Mouse (Mus musculus): ENCODE measurements around the gene Pkp3.

- TF ChIP-seq POLR2A (IDR thresholded peaks at IDR 0.05; ENCODE audit: borderline replicate concordance, extremely low read depth, low read depth, low read length) (no peak), CTCF (IDR thresholded peaks at IDR 0.05; ENCODE audit: insufficient read depth, low read length) (no peak)
These were observed 42.6 kb downstream of the Pkp3 start for GRCm38 (mm10) chr7:141120605-141121004.

Measured in lung, adult 2 months (tissue).